Mouse (Mus musculus) small intestine, adult 2 months (tissue): ENCODE measurements around the gene Selenon.

Experiments
- CTCF ChIP-seq: fragments of 200-500 bp; IDR thresholded peaks from 2 replicates; pipeline ENCODE4 v1.5.1; 2012; ENCODE audit warnings: low read depth, mild to moderate bottlenecking, control low read depth, inconsistent platforms, low read length, moderate library complexity, mixed read lengths; ENCODE audit not compliant: insufficient replicate concordance, insufficient read length; ENCODE audit errors: extremely low read depth
- POLR2A ChIP-seq: fragments of 200-500 bp; IDR thresholded peaks from 2 replicates; pipeline ENCODE4 v1.6.1; 2012; ENCODE audit warnings: low read depth, mild to moderate bottlenecking, control low read depth, inconsistent platforms, low read length, moderate library complexity

- no peak for TF ChIP-seq CTCF
- TF ChIP-seq POLR2A = no peak
These were observed 45.9 kb downstream of the Selenon start for GRCm38 (mm10) chr4:134505966-134506594.
